Mouse (Mus musculus) midbrain, embryonic 13.5 days (tissue): ENCODE results near the gene Trpv1. TPM values are rescaled to one million over a fixed set of nuclear protein-coding genes. Genes with fewer than 3 reads are reported as not detected.

Experiments
- ATAC-seq: fragments of 200-750 bp; cut with Nextera tagmentation; 2 replicates; pipeline ENCODE4 v1.8.0; 2017; ENCODE audit warnings: mild to moderate bottlenecking, moderate TSS enrichment, moderate library complexity
- H3K27ac ChIP-seq: fragments of 300-500 bp; sonication (generic); 2 replicates; pipeline ENCODE4 v1.5.1; 2015; ENCODE audit warnings: inconsistent platforms, mild to moderate bottlenecking, moderate library complexity
- H3K27me3 ChIP-seq: fragments of 300-500 bp; sonication (generic); 2 replicates; pipeline ENCODE4 v1.6.1; 2015; ENCODE audit warnings: mild to moderate bottlenecking, inconsistent platforms
- H3K36me3 ChIP-seq: fragments of 300-500 bp; sonication (generic); 2 replicates; pipeline ENCODE4 v1.6.1; 2015; ENCODE audit warnings: mild to moderate bottlenecking, inconsistent platforms
- H3K4me1 ChIP-seq: fragments of 300-500 bp; sonication (generic); replicated peaks from 2 replicates; pipeline ENCODE4 v1.6.1; 2015; ENCODE audit warnings: inconsistent platforms
- H3K4me2 ChIP-seq: fragments of 300-500 bp; sonication (generic); replicated peaks from 2 replicates; pipeline ENCODE4 v1.6.1; 2015; ENCODE audit warnings: moderate library complexity, mild to moderate bottlenecking, inconsistent platforms
- H3K4me3 ChIP-seq: fragments of 300-500 bp; sonication (generic); replicated peaks from 2 replicates; pipeline ENCODE4 v1.5.1; 2015; ENCODE audit warnings: mild to moderate bottlenecking, inconsistent platforms
- H3K9ac ChIP-seq: fragments of 300-500 bp; sonication (generic); replicated peaks from 2 replicates; pipeline ENCODE4 v1.6.1; 2015; ENCODE audit warnings: mild to moderate bottlenecking, inconsistent platforms
- H3K9me3 ChIP-seq: fragments of 300-500 bp; sonication (generic); 2 replicates; pipeline ENCODE4 v1.6.1; 2016; ENCODE audit warnings: mild to moderate bottlenecking, inconsistent platforms
- WGBS: fragments of 180-500 bp; shearing (Covaris S2); methylation state at CpG from one replicate; pipeline ENCODE4 v1.1.7; 2015; 5-methylcytosine and 5-hydroxymethylcytosine counted together
- polyA plus RNA-seq: library from polyadenylated mRNA; unstranded; fragments of >200 nt; fragmentation: Nextera tagmentation; extraction: Ambion mirVana; gene quantifications from 2 replicates; pipeline ENCODE4 v1.2.1, GENCODE M21; 2015

Trpv1 gene
- polyA plus RNA-seq: 0.18 and 0.22 TPM in 2 replicates

GRCm38 (mm10) chr11:73233992-73234391 lies at the start of gene Trpv1:
Gene Trpv1, plus strand, starts transcription at chr11:73234292.
- peaks cover 4% of the 10 kb centered on the region for H3K9me3 ChIP-seq
- no peaks in the 10 kb centered on the region for H3K36me3 ChIP-seq
- H3K4me2 ChIP-seq: no peak within 1 kb of the TSS
- H3K9ac ChIP-seq: no peak within 1 kb of the TSS
- 85% methylated on average over 5 of the region's 5 CpGs for WGBS
- no peak within 1 kb of the TSS for H3K4me3 ChIP-seq
- no peaks in the 10 kb centered on the region for H3K4me1 ChIP-seq
- H3K27me3 ChIP-seq: no peaks in the 10 kb centered on the region
- no peak within 1 kb of the TSS for H3K27ac ChIP-seq
- ATAC-seq: peak; percentile 40; the same call in 1 of the 2 replicates

- no peak overlapping the region for H3K4me2 ChIP-seq
- no peaks in the 10 kb centered on the region for H3K9me3 ChIP-seq
- H3K9ac ChIP-seq: no peak overlapping the region
- no peak; the same call in 1 of the 2 replicates for ATAC-seq
- no peaks in the 10 kb centered on the region for H3K27me3 ChIP-seq
- peaks cover 85% of the 10 kb centered on the region for H3K36me3 ChIP-seq
- 94% methylated on average over 10 of the region's 10 CpGs for WGBS
- no peak overlapping the region for H3K27ac ChIP-seq
- no peaks in the 10 kb centered on the region for H3K4me1 ChIP-seq
- no peak overlapping the region for H3K4me3 ChIP-seq
These were observed 48.0 kb upstream of the Trpv1 start for GRCm38 (mm10) chr11:73185872-73186615.

- Histone ChIP-seq H3K36me3 (peaks cover 95% of the 10 kb centered on the region), H3K27me3 (no peaks in the 10 kb centered on the region), H3K9me3 (no peaks in the 10 kb centered on the region), H3K4me1 (no peaks in the 10 kb centered on the region), H3K4me3 (no peak overlapping the region), H3K27ac (no peak overlapping the region), H3K4me2 (no peak overlapping the region), H3K9ac (no peak overlapping the region)
- 89% methylated on average over 6 of the region's 6 CpGs for WGBS
- no peak for ATAC-seq
These were observed 46.9 kb upstream of the Trpv1 start for GRCm38 (mm10) chr11:73187231-73187630.

- no peak overlapping the region for H3K4me3 ChIP-seq
- no peaks in the 10 kb centered on the region for H3K9me3 ChIP-seq
- H3K27ac ChIP-seq: no peak overlapping the region
- no peak for ATAC-seq
- no peaks in the 10 kb centered on the region for H3K27me3 ChIP-seq
- no peak overlapping the region for H3K9ac ChIP-seq
- H3K36me3 ChIP-seq: peaks cover 60% of the 10 kb centered on the region
- 82% methylated on average over 6 of the region's 6 CpGs for WGBS
- peaks cover 16% of the 10 kb centered on the region for H3K4me1 ChIP-seq
- no peak overlapping the region for H3K4me2 ChIP-seq
These were observed 41.0 kb upstream of the Trpv1 start for GRCm38 (mm10) chr11:73193047-73193446.

- peaks cover 46% of the 10 kb centered on the region for H3K36me3 ChIP-seq
- H3K27me3 ChIP-seq: no peaks in the 10 kb centered on the region
- H3K9ac ChIP-seq: no peak overlapping the region
- no peak for ATAC-seq
- peaks cover 21% of the 10 kb centered on the region for H3K4me1 ChIP-seq
- no peak overlapping the region for H3K27ac ChIP-seq
- H3K9me3 ChIP-seq: no peaks in the 10 kb centered on the region
- no peak overlapping the region for H3K4me2 ChIP-seq
- WGBS: 83% methylated on average over 2 of the region's 2 CpGs
- no peak overlapping the region for H3K4me3 ChIP-seq
These were observed 39.6 kb upstream of the Trpv1 start for GRCm38 (mm10) chr11:73194444-73194843.

- no peaks in the 10 kb centered on the region for H3K27me3 ChIP-seq
- H3K36me3 ChIP-seq: peaks cover 10% of the 10 kb centered on the region
- H3K9ac ChIP-seq: peak overlapping the region; percentile 84
- no peak overlapping the region for H3K27ac ChIP-seq
- no peaks in the 10 kb centered on the region for H3K9me3 ChIP-seq
- peaks cover 28% of the 10 kb centered on the region for H3K4me1 ChIP-seq
- WGBS: 2% methylated on average over 1 of the region's 1 CpGs
- peak overlapping the region; percentile 74 for H3K4me3 ChIP-seq
- ATAC-seq: no peak
- H3K4me2 ChIP-seq: peak overlapping the region; percentile 91
These were observed 35.9 kb upstream of the Trpv1 start for GRCm38 (mm10) chr11:73198190-73198589.

GRCm38 (mm10) chr11:73198603-73199229 lies 35.4 kb upstream of the Trpv1 start, which contains the start of gene Ctns:
Gene Ctns, minus strand, starts transcription at chr11:73199042.
- H3K27ac ChIP-seq: peak within 1 kb of the TSS; percentile 56; the same call in 1 of the 2 replicates
- peak within 1 kb of the TSS; percentile 91 for H3K4me2 ChIP-seq
- WGBS: under 1% methylated on average over 22 of the region's 22 CpGs
- H3K9ac ChIP-seq: peak within 1 kb of the TSS; percentile 84
- H3K36me3 ChIP-seq: peaks cover 10% of the 10 kb centered on the region
- H3K4me1 ChIP-seq: peaks cover 28% of the 10 kb centered on the region
- no peaks in the 10 kb centered on the region for H3K9me3 ChIP-seq
- H3K27me3 ChIP-seq: no peaks in the 10 kb centered on the region
- H3K4me3 ChIP-seq: peak within 1 kb of the TSS; percentile 74
- ATAC-seq: peak; percentile 97

- Histone ChIP-seq H3K4me2 (peak within 1 kb of the TSS; percentile 91), H3K9me3 (no peaks in the 10 kb centered on the region), H3K4me3 (peak within 1 kb of the TSS; percentile 74), H3K36me3 (peaks cover 10% of the 10 kb centered on the region), H3K4me1 (peaks cover 28% of the 10 kb centered on the region), H3K27ac (peak within 1 kb of the TSS; percentile 56; the same call in 1 of the 2 replicates), H3K27me3 (no peaks in the 10 kb centered on the region), H3K9ac (peak within 1 kb of the TSS; percentile 84)
- ATAC-seq: peak; percentile 97
- WGBS: under 1% methylated on average over 32 of the region's 32 CpGs
These were observed 34.8 kb upstream of the Trpv1 start, which contains the start of gene Shpk for GRCm38 (mm10) chr11:73199230-73199712. Gene Shpk, plus strand, starts transcription at chr11:73199460.

GRCm38 (mm10) chr11:73199879-73200278 lies 34.2 kb upstream of the Trpv1 start:
- Histone ChIP-seq H3K9ac (peak overlapping the region; percentile 84), H3K4me2 (peak overlapping the region; percentile 91), H3K4me3 (peak overlapping the region; percentile 74), H3K9me3 (no peaks in the 10 kb centered on the region), H3K27me3 (no peaks in the 10 kb centered on the region), H3K36me3 (peaks cover 10% of the 10 kb centered on the region), H3K27ac (no peak overlapping the region), H3K4me1 (peaks cover 28% of the 10 kb centered on the region)
- 5% methylated on average over 12 of the region's 12 CpGs for WGBS
- ATAC-seq: no peak

GRCm38 (mm10) chr11:73201021-73201420 lies 33.1 kb upstream of the Trpv1 start:
- H3K9me3 ChIP-seq: no peaks in the 10 kb centered on the region
- ATAC-seq: no peak
- no peak overlapping the region for H3K4me2 ChIP-seq
- peaks cover 28% of the 10 kb centered on the region for H3K4me1 ChIP-seq
- H3K36me3 ChIP-seq: no peaks in the 10 kb centered on the region
- no peak overlapping the region for H3K9ac ChIP-seq
- 77% methylated on average over 2 of the region's 2 CpGs for WGBS
- no peak overlapping the region for H3K4me3 ChIP-seq
- H3K27me3 ChIP-seq: no peaks in the 10 kb centered on the region
- H3K27ac ChIP-seq: no peak overlapping the region

GRCm38 (mm10) chr11:73201597-73201996 lies 32.5 kb upstream of the Trpv1 start:
- no peak for ATAC-seq
- H3K27ac ChIP-seq: no peak overlapping the region
- no peak overlapping the region for H3K4me2 ChIP-seq
- H3K27me3 ChIP-seq: no peaks in the 10 kb centered on the region
- H3K36me3 ChIP-seq: no peaks in the 10 kb centered on the region
- no peaks in the 10 kb centered on the region for H3K9me3 ChIP-seq
- peaks cover 27% of the 10 kb centered on the region for H3K4me1 ChIP-seq
- 34% methylated on average over 4 of the region's 4 CpGs for WGBS
- H3K9ac ChIP-seq: no peak overlapping the region
- no peak overlapping the region for H3K4me3 ChIP-seq

- Histone ChIP-seq H3K27me3 (no peaks in the 10 kb centered on the region), H3K4me2 (no peak overlapping the region), H3K4me3 (no peak overlapping the region), H3K4me1 (peaks cover 7% of the 10 kb centered on the region), H3K9ac (no peak overlapping the region; the same call in 1 of the 2 replicates), H3K27ac (no peak overlapping the region), H3K36me3 (no peaks in the 10 kb centered on the region), H3K9me3 (no peaks in the 10 kb centered on the region)
- 91% methylated on average over 8 of the region's 8 CpGs for WGBS
- no peak for ATAC-seq
These were observed 30.2 kb upstream of the Trpv1 start for GRCm38 (mm10) chr11:73203895-73204294.
